In genomic region chr5:125649982-125650381, GRCm38 (mm10) we compare ENCODE assay signal across 20 mouse cellular contexts.
DNase-seq lines count a peak whose midpoint lies in the region; ATAC-seq and TF ChIP-seq lines count a peak whose summit lies in the region.
"Had no signal": no experiment of that assay in that cellular context is flagged by ENCODE, and none has a peak within 500 bp of the region (broad histone marks: within the 10 kb centered on the region; RNA-seq: fewer than 3 reads in every experiment).

No protein-coding gene starts in this region.

- TF ChIP-seq CTCF in layer of hippocampus, adult 2 months (conservative IDR thresholded peaks at IDR 0.05) = no peak

- no peaks in the 10 kb centered on the region for H3K9me3 ChIP-seq in forebrain, embryonic 14.5 days (replicated peaks; ENCODE audit: control insufficient read depth, low read length)
- no peaks in the 10 kb centered on the region for H3K9me3 ChIP-seq in forebrain, embryonic 11.5 days (ENCODE audit: control insufficient read depth, low read length)
- H3K9me3 ChIP-seq: embryonic facial prominence, embryonic 10.5 days; forebrain, embryonic 15.5 days; hindbrain, embryonic 15.5 days had no signal

- no peaks in the 10 kb centered on the region for H3K36me3 ChIP-seq in forebrain, embryonic 14.5 days (ENCODE audit: control insufficient read depth, insufficient read depth, low read length)
- no peaks in the 10 kb centered on the region for H3K36me3 ChIP-seq in forebrain, embryonic 11.5 days (ENCODE audit: control insufficient read depth, insufficient read depth, low read length)
- H3K36me3 ChIP-seq: embryonic facial prominence, embryonic 10.5 days; forebrain, embryonic 15.5 days; G1E; heart, embryonic 13.5 days; hindbrain, embryonic 15.5 days had no signal

- peak; percentile 7 for DNase-seq in forebrain, embryonic 14.5 days (ENCODE audit: low spot score)
- DNase-seq in forebrain, embryonic 11.5 days (ENCODE audit: low spot score) = no peak
- DNase-seq in layer of hippocampus, adult 2 months (ENCODE audit: low spot score in 2 of 2) = no peak
- no peak for DNase-seq in layer of hippocampus, postnatal 25 days (ENCODE audit: extremely low spot score in 1 of 2, low spot score in 1 of 2)
- peak; percentile 15 for DNase-seq in embryo, embryonic 10 days (ENCODE audit: low spot score)
- DNase-seq in mesoderm, embryonic 11.5 days (ENCODE audit: low read depth, low spot score) = peak; percentile 19
- DNase-seq in cerebellum, adult 11 months = no peak
- DNase-seq: adrenal gland, postnatal 10 days; B cell, adult 2 months; cerebellum, adult 2 months; cerebellum, postnatal 10 days; gastrocnemius, postnatal 36 days; heart, adult 11 months; heart, postnatal 36 days had no signal

- no peaks in the 10 kb centered on the region for H3K4me1 ChIP-seq in forebrain, embryonic 14.5 days (ENCODE audit: control insufficient read depth, insufficient read depth, low read length)
- H3K4me1 ChIP-seq in forebrain, embryonic 11.5 days (replicated peaks; ENCODE audit: control insufficient read depth, insufficient read depth, low read length) = no peaks in the 10 kb centered on the region
- H3K4me1 ChIP-seq: embryonic facial prominence, embryonic 10.5 days; heart, embryonic 13.5 days; hindbrain, embryonic 15.5 days had no signal

- 29% methylated on average over 2 of the region's 2 CpGs for WGBS in forebrain, embryonic 14.5 days
- 43% methylated on average over 2 of the region's 2 CpGs for WGBS in forebrain, embryonic 11.5 days

- no peak overlapping the region for H3K4me3 ChIP-seq in forebrain, embryonic 14.5 days (ENCODE audit: low read depth, low read length)
- no peak overlapping the region for H3K4me3 ChIP-seq in forebrain, embryonic 11.5 days (ENCODE audit: low read depth, low read length)
- H3K4me3 ChIP-seq in layer of hippocampus, adult 2 months = no peak overlapping the region
- H3K4me3 ChIP-seq: embryonic facial prominence, embryonic 10.5 days; forebrain, embryonic 15.5 days; heart, embryonic 13.5 days; hindbrain, embryonic 15.5 days had no signal

- no peak for ATAC-seq in forebrain, embryonic 14.5 days
- ATAC-seq in forebrain, embryonic 11.5 days (replicated peaks; ENCODE audit: low FRiP score) = no peak
- ATAC-seq: CD4-positive, CD25-positive, alpha-beta regulatory T cell, adult 4 months; forebrain, embryonic 15.5 days had no signal

- no peak overlapping the region for H3K27ac ChIP-seq in forebrain, embryonic 14.5 days (ENCODE audit: low read depth, low read length)
- H3K27ac ChIP-seq in forebrain, embryonic 11.5 days (ENCODE audit: low read depth, low read length) = no peak overlapping the region
- peak overlapping the region; percentile 84 for H3K27ac ChIP-seq in layer of hippocampus, adult 2 months
- H3K27ac ChIP-seq: embryonic facial prominence, embryonic 10.5 days; forebrain, embryonic 15.5 days; heart, embryonic 13.5 days; hindbrain, embryonic 15.5 days had no signal

- H3K4me2 ChIP-seq in forebrain, embryonic 14.5 days (ENCODE audit: low read length) = no peak overlapping the region
- H3K4me2 ChIP-seq in forebrain, embryonic 11.5 days (ENCODE audit: low read depth, low read length, severe bottlenecking) = no peak overlapping the region
- H3K4me2 ChIP-seq: forebrain, embryonic 15.5 days; heart, embryonic 13.5 days; hindbrain, embryonic 15.5 days had no signal

- no peak overlapping the region for H3K9ac ChIP-seq in forebrain, embryonic 14.5 days (ENCODE audit: low read length)
- H3K9ac ChIP-seq in forebrain, embryonic 11.5 days (ENCODE audit: low read length) = no peak overlapping the region
- H3K9ac ChIP-seq: forebrain, embryonic 15.5 days; heart, embryonic 13.5 days; hindbrain, embryonic 15.5 days had no signal

- H3K27me3 ChIP-seq in forebrain, embryonic 14.5 days (replicated peaks; ENCODE audit: control insufficient read depth, insufficient read depth, low read length) = no peaks in the 10 kb centered on the region
- H3K27me3 ChIP-seq in forebrain, embryonic 11.5 days (ENCODE audit: control insufficient read depth, insufficient read depth, low read length) = no peaks in the 10 kb centered on the region
- H3K27me3 ChIP-seq: forebrain, embryonic 15.5 days; heart, embryonic 13.5 days; hindbrain, embryonic 15.5 days had no signal

Comparison
In these comparisons a context has a peak if more than half of its experiments do, and no peak if none do; other contexts are left out.
1. DNase-seq: peak in forebrain, embryonic 14.5 days (single experiment), embryo, embryonic 10 days (single experiment) and mesoderm, embryonic 11.5 days (single experiment); none in forebrain, embryonic 11.5 days (single experiment), layer of hippocampus, adult 2 months (0 of 2), layer of hippocampus, postnatal 25 days (0 of 2) and cerebellum, adult 11 months (single experiment).